Mouse (Mus musculus): ENCODE data around the gene Kdf1.

DNA sequence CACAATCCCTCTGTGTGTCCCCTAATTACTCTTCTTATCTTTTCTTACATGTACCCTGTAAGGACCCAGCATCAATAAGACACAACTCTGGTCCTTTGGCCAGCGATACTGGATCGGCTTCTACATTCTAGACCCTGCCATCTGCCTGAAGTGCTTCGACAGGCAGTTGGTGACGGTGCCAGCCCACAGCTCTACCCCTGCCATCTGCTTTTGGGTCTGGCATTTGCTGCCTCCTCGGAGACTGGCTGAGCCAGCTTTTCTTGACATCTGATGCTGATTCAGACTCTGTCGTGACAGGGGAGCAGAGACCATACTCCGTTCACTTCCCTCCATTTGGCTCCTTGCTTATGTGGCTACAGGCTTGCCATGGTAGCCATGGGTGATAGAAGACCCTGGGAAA is 9.8 kb upstream of the Kdf1 start:
- TF ChIP-seq MYOD1 (IDR thresholded peaks at IDR 0.05; ENCODE audit: control insufficient read depth in 1 of 3, insufficient read length in 2 of 3, low read depth in 2 of 3) (peak in 1 of 3 experiments; percentile 18), POLR2A (IDR thresholded peaks at IDR 0.05; ENCODE audit: insufficient read length, low read depth) (no peak)
